12 mouse cellular contexts compared by ENCODE assay signal in genomic region chr19:24845007-24845546, GRCm38 (mm10). TPM values are rescaled to one million over a fixed set of nuclear protein-coding genes. Genes with fewer than 3 reads are reported as not detected.
A peak's percentile ranks its signal among the peaks of the same experiment; 100 is the strongest.
DNase-seq lines count a peak whose midpoint lies in the region; ATAC-seq and TF ChIP-seq lines count a peak whose summit lies in the region.
"Had no signal": no experiment of that assay in that cellular context is flagged by ENCODE, and none has a peak within 500 bp of the region (broad histone marks: within the 10 kb centered on the region; RNA-seq: fewer than 3 reads in every experiment).

No protein-coding gene starts in this region.

- no peaks in the 10 kb centered on the region for H3K9me3 ChIP-seq in heart, embryonic 10.5 days
- H3K9me3 ChIP-seq in embryonic facial prominence, embryonic 10.5 days: no peaks in the 10 kb centered on the region
- H3K9me3 ChIP-seq in hindbrain, embryonic 15.5 days: no peaks in the 10 kb centered on the region
- no peaks in the 10 kb centered on the region for H3K9me3 ChIP-seq in neural tube, embryonic 11.5 days (ENCODE audit: control insufficient read depth, low read length)

- peak overlapping the region; percentile 13; the same call in 1 of the 2 replicates for H3K27ac ChIP-seq in heart, embryonic 10.5 days
- H3K27ac ChIP-seq in heart, adult 2 months: no peak overlapping the region
- peak overlapping the region; percentile 64 for H3K27ac ChIP-seq in embryonic facial prominence, embryonic 10.5 days (replicated peaks)
- H3K27ac ChIP-seq in hindbrain, embryonic 15.5 days (replicated peaks): 0 out of 2 replicates have a peak overlapping the region, but pooled peaks have one; percentile 25
- H3K27ac ChIP-seq in neural tube, embryonic 11.5 days (ENCODE audit: low read depth, low read length): peak overlapping the region; percentile 67

- no peak for TF ChIP-seq EP300 in heart, adult 2 months (IDR thresholded peaks at IDR 0.05; ENCODE audit: insufficient read depth, low read depth, low read length)

- peak; percentile 82 for ATAC-seq in hindbrain, embryonic 15.5 days (ENCODE audit: low FRiP score, low read depth)
- ATAC-seq in neural tube, embryonic 11.5 days (ENCODE audit: insufficient read depth, low FRiP score, low TSS enrichment): peak; percentile 61; the same call in 1 of the 2 replicates

- no peak overlapping the region for H3K4me2 ChIP-seq in hindbrain, embryonic 15.5 days
- 0 out of 2 replicates have a peak overlapping the region, but pooled peaks have one; percentile 0 for H3K4me2 ChIP-seq in neural tube, embryonic 11.5 days (ENCODE audit: low read depth)
- H3K4me2 ChIP-seq: heart, embryonic 11.5 days had no signal

- H3K36me3 ChIP-seq in heart, embryonic 10.5 days: peaks cover 9% of the 10 kb centered on the region; the same call in 1 of the 2 replicates
- peaks cover 3% of the 10 kb centered on the region; the same call in 1 of the 2 replicates for H3K36me3 ChIP-seq in heart, adult 2 months (ENCODE audit: control insufficient read depth, insufficient read depth, low read length)
- H3K36me3 ChIP-seq in embryonic facial prominence, embryonic 10.5 days (replicated peaks): no peaks in the 10 kb centered on the region
- H3K36me3 ChIP-seq in hindbrain, embryonic 15.5 days: no peaks in the 10 kb centered on the region
- no peaks in the 10 kb centered on the region for H3K36me3 ChIP-seq in neural tube, embryonic 11.5 days (ENCODE audit: control insufficient read depth, insufficient read depth, low read length)

- no peak overlapping the region for H3K9ac ChIP-seq in heart, adult 2 months (ENCODE audit: low read depth, low read length)
- H3K9ac ChIP-seq in hindbrain, embryonic 15.5 days: no peak overlapping the region
- no peak overlapping the region for H3K9ac ChIP-seq in neural tube, embryonic 11.5 days (ENCODE audit: low read length)

- no peaks in the 10 kb centered on the region for H3K27me3 ChIP-seq in heart, embryonic 10.5 days (ENCODE audit: insufficient read depth, poor library complexity, severe bottlenecking)
- H3K27me3 ChIP-seq in heart, adult 2 months (ENCODE audit: control insufficient read depth, insufficient read depth, low read length): no peaks in the 10 kb centered on the region
- H3K27me3 ChIP-seq in embryonic facial prominence, embryonic 10.5 days (replicated peaks; ENCODE audit: low read depth, poor library complexity, severe bottlenecking): no peaks in the 10 kb centered on the region
- no peaks in the 10 kb centered on the region for H3K27me3 ChIP-seq in hindbrain, embryonic 15.5 days
- H3K27me3 ChIP-seq in neural tube, embryonic 11.5 days (ENCODE audit: control insufficient read depth, insufficient read depth, low read length): no peaks in the 10 kb centered on the region

- H3K79me2 ChIP-seq in heart, adult 2 months (replicated peaks; ENCODE audit: control insufficient read depth, insufficient read depth, low read length): no peaks in the 10 kb centered on the region

- intact Hi-C loops in heart, adult 2 months (cut with DNase I): no loop called here

- WGBS in heart, embryonic 10.5 days: 59% methylated on average over 7 of the region's 7 CpGs
- 50% methylated on average over 7 of the region's 7 CpGs for WGBS in heart, adult 2 months
- WGBS in embryonic facial prominence, embryonic 10.5 days: 34% methylated on average over 7 of the region's 7 CpGs
- 32% methylated on average over 7 of the region's 7 CpGs for WGBS in hindbrain, embryonic 15.5 days
- WGBS in neural tube, embryonic 11.5 days: 26% methylated on average over 7 of the region's 7 CpGs

- no peak for TF ChIP-seq POLR2A in heart, adult 2 months (IDR thresholded peaks at IDR 0.05; ENCODE audit: insufficient read depth, low read depth, low read length)

- H3K4me3 ChIP-seq in heart, embryonic 10.5 days: no peak overlapping the region
- no peak overlapping the region for H3K4me3 ChIP-seq in heart, adult 2 months
- H3K4me3 ChIP-seq in embryonic facial prominence, embryonic 10.5 days: no peak overlapping the region; the same call in 1 of the 2 replicates
- no peak overlapping the region for H3K4me3 ChIP-seq in hindbrain, embryonic 15.5 days
- no peak overlapping the region for H3K4me3 ChIP-seq in neural tube, embryonic 11.5 days (ENCODE audit: low read depth, low read length)

- no peak for TF ChIP-seq CTCF in heart, adult 2 months (IDR thresholded peaks at IDR 0.05)

- no peak for DNase-seq in heart, embryonic 10.5 days (ENCODE audit: low spot score)
- no peak for DNase-seq in heart, adult 2 months
- DNase-seq in embryonic facial prominence, embryonic 10.5 days (ENCODE audit: low spot score): peak; percentile 40
- peak; percentile 64 for DNase-seq in neural tube, embryonic 11.5 days (ENCODE audit: low spot score)
- no peak for DNase-seq in MN1 (ENCODE audit: low spot score)
- DNase-seq in frontal cortex, adult 2 months (ENCODE audit: extremely low spot score in 1 of 2, low spot score in 1 of 2): no peak
- DNase-seq in adrenal gland, adult 2 months: no peak
- DNase-seq: cerebellum, postnatal 36 days; right cerebral cortex, postnatal 4 days had no signal

- peaks cover 35% of the 10 kb centered on the region for H3K4me1 ChIP-seq in heart, embryonic 10.5 days
- H3K4me1 ChIP-seq in heart, adult 2 months (ENCODE audit: control insufficient read depth, insufficient read depth, low read length): peaks cover 9% of the 10 kb centered on the region
- peaks cover 41% of the 10 kb centered on the region for H3K4me1 ChIP-seq in embryonic facial prominence, embryonic 10.5 days
- peaks cover 12% of the 10 kb centered on the region for H3K4me1 ChIP-seq in hindbrain, embryonic 15.5 days (replicated peaks)
- peaks cover 15% of the 10 kb centered on the region for H3K4me1 ChIP-seq in neural tube, embryonic 11.5 days (ENCODE audit: control insufficient read depth, insufficient read depth, low read length)

RNA-seq across cellular contexts. Expression of gene Pgm5, which starts 16.6 kb away (rescaled TPM):
- polyA plus RNA-seq in heart, embryonic 10.5 days (2016; fragmentation: Nextera tagmentation; extraction: Ambion mirVana): 3.2 and 3.6 TPM in 2 replicates
- 100 to 1,000 TPM in 1 of 2 experiments, 10 to 100 TPM in 1; 93.8 to 103 TPM for total RNA-seq in heart, adult 2 months (2021)
- 48.6 and 95.9 TPM in 2 replicates for polyA plus RNA-seq in heart, adult 2 months (2012; rRNA removed)
- polyA plus RNA-seq in embryonic facial prominence, embryonic 10.5 days (2016; fragmentation: Nextera tagmentation; extraction: Ambion mirVana): 0.10 and 0.24 TPM in 2 replicates
- polyA plus RNA-seq in hindbrain, embryonic 15.5 days (2015; fragmentation: Nextera tagmentation; extraction: Ambion mirVana): 1.2 and 2.2 TPM in 2 replicates
- polyA plus RNA-seq in neural tube, embryonic 11.5 days (2014; fragmentation: Nextera tagmentation; extraction: Ambion mirVana): 1.4 and 1.6 TPM in 2 replicates
- polyA plus RNA-seq in frontal cortex, adult 2 months (2012; rRNA removed): 2.5 and 3.4 TPM in 2 replicates
- total RNA-seq in adrenal gland, adult 2 months (2021): 10 to 100 TPM; 51.9 to 89.1 TPM
- polyA plus RNA-seq in adrenal gland, adult 2 months (2012; rRNA removed): 5.3 and 7.3 TPM in 2 replicates

RNA-seq across cellular contexts. Expression of gene Gm10053, which starts 30.4 kb away (rescaled TPM):
- polyA plus RNA-seq in heart, embryonic 10.5 days (2016; fragmentation: Nextera tagmentation; extraction: Ambion mirVana): 595 and 755 TPM in 2 replicates
- 100 to 1,000 TPM; 930 to 977 TPM for total RNA-seq in heart, adult 2 months (2021)
- 215 and 395 TPM in 2 replicates for polyA plus RNA-seq in heart, adult 2 months (2012; rRNA removed)
- 316 and 320 TPM in 2 replicates for polyA plus RNA-seq in embryonic facial prominence, embryonic 10.5 days (2016; fragmentation: Nextera tagmentation; extraction: Ambion mirVana)
- polyA plus RNA-seq in hindbrain, embryonic 15.5 days (2015; fragmentation: Nextera tagmentation; extraction: Ambion mirVana): 271 and 287 TPM in 2 replicates
- 284 TPM in 2 replicates for polyA plus RNA-seq in neural tube, embryonic 11.5 days (2014; fragmentation: Nextera tagmentation; extraction: Ambion mirVana)
- polyA plus RNA-seq in frontal cortex, adult 2 months (2012; rRNA removed): 104 and 113 TPM in 2 replicates
- 100 to 1,000 TPM; 171 to 375 TPM for total RNA-seq in adrenal gland, adult 2 months (2021)
- 1.1 and 2.2 TPM in 2 replicates for polyA plus RNA-seq in adrenal gland, adult 2 months (2012; rRNA removed)

RNA-seq across cellular contexts. Expression of gene Foxd4, which starts 55.9 kb away (rescaled TPM):
- not detected in 2 replicates for polyA plus RNA-seq in heart, embryonic 10.5 days (2016; fragmentation: Nextera tagmentation; extraction: Ambion mirVana)
- not detected for total RNA-seq in heart, adult 2 months (2021)
- not detected in 2 replicates for polyA plus RNA-seq in heart, adult 2 months (2012; rRNA removed)
- polyA plus RNA-seq in embryonic facial prominence, embryonic 10.5 days (2016; fragmentation: Nextera tagmentation; extraction: Ambion mirVana): not detected in 2 replicates
- polyA plus RNA-seq in hindbrain, embryonic 15.5 days (2015; fragmentation: Nextera tagmentation; extraction: Ambion mirVana): 0.16 and 0.27 TPM in 2 replicates
- not detected in 2 replicates for polyA plus RNA-seq in neural tube, embryonic 11.5 days (2014; fragmentation: Nextera tagmentation; extraction: Ambion mirVana)
- polyA plus RNA-seq in frontal cortex, adult 2 months (2012; rRNA removed): not detected in 2 replicates
- total RNA-seq in adrenal gland, adult 2 months (2021): not detected
- not detected in 2 replicates for polyA plus RNA-seq in adrenal gland, adult 2 months (2012; rRNA removed)
- total RNA-seq: layer of hippocampus, adult 8-10 months had no signal
- polyA plus RNA-seq: heart, embryonic 11.5 days had no signal

Comparison
In these comparisons a context has a peak if more than half of its experiments do, and no peak if none do; other contexts are left out.
1. DNase-seq: peak in embryonic facial prominence, embryonic 10.5 days (single experiment) and neural tube, embryonic 11.5 days (single experiment); none in heart, embryonic 10.5 days (single experiment), heart, adult 2 months (0 of 2), MN1 (single experiment), frontal cortex, adult 2 months (0 of 2) and adrenal gland, adult 2 months (single experiment).
2. RNA of gene Gm10053, which starts 30.4 kb away (polyA plus RNA-seq): 595 to 755 TPM in heart, embryonic 10.5 days, 316 to 320 TPM in embryonic facial prominence, embryonic 10.5 days, 284 TPM in neural tube, embryonic 11.5 days, 271 to 287 TPM in hindbrain, embryonic 15.5 days, 215 to 395 TPM in heart, adult 2 months and 104 to 113 TPM in frontal cortex, adult 2 months; 1.1 to 2.2 TPM in adrenal gland, adult 2 months; every median in the first group is over 10 times any median in the second.